Mouse (Mus musculus) 3T3-L1 (cell line): ENCODE measurements around the gene Capn12.

Experiments used
- DNase-seq: peaks from one replicate; pipeline ENCODE4 v3.0.0-alpha.2; 2015; ENCODE audit warnings: low read depth, low spot score

Capn12 gene

DNA sequence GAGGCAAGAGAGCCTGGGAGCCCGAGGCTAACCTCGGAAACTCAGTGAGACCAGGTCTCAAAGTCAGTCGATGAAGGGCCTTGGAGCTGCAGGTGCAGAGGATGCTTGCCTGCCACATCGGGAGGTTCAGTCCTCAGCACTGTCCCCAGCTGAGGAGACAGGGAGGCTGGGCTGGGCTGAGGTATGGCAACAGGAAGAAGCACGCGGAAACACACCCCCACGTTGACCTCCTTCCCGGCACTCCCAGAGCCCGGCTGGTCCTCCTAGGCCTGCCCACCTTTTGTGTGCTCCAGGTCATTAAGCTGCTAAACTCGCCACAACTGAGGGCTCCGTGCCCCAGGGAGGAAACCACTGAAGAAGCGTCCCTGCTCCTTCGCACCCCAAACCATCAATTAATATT, at the start of gene Capn12:
Gene Capn12, plus strand, starts transcription at position 224 of the 400 bp plus-strand sequence.
- DNase-seq: no peak

DNA sequence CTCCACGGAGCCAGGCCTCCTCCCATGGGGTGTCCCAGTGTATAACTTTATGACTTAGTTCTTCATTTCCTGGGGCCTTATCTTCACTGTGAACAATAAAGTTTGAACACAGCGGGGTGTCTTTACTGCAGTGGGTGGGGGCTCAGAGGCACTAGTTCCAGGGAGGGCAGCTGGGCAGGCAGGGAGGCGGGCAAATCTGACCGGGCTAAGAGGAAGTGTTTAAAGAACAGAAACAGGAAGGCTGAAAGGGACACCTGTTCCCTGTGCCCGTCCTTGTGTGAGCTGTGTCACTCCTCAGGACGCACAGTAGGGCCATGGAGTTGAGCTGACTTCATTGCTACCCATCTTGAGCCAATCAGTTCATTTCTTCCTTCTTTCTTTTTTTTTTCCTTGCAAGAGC, 49.1 kb upstream of the Capn12 start:
- DNase-seq: no peak

DNA sequence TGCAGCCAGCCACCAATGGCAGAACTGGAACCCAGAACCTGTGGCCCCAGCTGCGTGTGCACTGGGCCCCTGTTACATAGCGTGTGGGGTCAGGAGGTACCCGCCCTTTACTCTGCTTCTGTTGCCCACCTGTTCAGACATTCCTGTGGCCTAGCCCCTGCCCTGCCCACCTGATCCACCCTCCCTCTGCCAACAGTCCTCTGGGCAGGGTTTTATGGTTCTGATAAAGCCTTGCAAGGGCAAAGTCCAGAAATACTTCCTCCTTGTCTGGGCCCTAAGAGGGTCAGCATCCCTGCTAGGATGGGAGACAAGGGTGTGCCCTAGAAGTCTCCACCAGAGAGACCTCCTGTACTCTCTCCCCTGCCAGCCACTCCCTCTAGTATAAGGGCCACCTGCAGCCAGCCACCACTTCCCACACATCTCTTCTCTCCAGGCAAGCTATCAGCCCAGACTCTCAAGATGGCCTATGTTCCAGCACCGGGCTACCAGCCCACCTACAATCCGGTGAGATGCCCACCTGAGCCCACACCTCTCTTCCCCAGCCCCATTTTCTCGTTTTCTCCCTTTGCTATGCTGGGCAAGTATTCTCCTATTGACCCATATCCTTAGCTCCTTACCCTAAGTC, 47.4 kb upstream of the Capn12 start, which contains the start of gene Lgals4:
Gene Lgals4, plus strand, starts transcription at position 132 of the 625 bp plus-strand sequence.
- DNase-seq: no peak

DNA sequence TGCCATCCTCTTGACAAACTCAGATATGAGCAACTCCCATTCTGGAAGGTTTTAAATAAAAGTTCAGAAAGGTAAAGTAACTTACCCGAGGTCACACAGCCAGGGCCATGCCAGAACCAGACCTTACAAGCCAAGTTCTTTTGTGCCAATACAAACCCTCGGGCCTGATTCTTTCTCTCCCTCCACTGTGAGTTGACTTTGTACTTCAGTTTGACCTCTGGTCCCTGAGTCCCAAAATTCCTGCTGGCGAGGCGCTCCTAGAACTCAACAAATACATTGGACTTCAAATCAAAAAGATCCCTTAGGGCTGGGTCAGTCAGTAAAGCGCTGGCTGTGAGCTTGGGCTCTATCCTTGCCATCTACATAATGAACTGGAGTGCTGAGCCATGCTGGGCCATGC, 44.3 kb upstream of the Capn12 start:
- DNase-seq: no peak

DNA sequence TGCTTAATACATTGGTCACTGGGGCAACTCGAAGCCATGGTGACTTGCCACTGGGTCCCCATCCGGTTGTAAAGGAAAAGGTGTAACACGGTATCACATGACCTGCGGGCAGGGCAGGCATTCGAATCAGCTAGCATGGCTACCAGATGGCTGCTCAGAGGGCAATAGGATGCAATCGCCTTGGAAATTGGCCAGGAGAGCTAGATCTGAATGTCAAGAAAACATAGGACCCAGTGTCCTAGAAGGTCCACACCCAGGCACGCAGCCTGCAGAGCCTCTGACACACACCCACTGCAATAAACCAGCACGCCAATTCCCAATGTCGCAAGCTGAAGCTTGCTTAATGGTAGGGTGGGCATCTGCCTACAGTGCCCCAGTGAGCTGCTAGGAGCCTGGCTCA, 42.9 kb upstream of the Capn12 start:
- DNase-seq: no peak

DNA sequence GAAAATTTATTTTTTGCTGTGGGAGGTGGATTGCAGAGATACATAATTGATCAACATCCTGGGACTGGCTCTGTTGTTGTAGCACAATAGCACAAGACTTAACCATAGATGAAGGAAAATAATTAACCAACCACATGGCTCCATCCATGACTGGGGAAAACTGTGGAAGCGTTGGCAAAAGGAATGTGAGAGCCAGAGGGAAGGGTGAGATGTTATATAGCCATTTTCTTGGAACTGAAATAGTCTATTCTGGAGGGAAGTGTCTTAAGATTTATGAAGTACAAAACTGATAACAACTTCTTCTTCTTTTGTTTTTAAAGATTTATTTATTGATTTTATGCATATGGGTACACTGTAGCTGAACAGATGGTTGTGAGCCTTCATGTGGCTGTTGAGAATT, 33.9 kb upstream of the Capn12 start:
- DNase-seq: no peak

DNA sequence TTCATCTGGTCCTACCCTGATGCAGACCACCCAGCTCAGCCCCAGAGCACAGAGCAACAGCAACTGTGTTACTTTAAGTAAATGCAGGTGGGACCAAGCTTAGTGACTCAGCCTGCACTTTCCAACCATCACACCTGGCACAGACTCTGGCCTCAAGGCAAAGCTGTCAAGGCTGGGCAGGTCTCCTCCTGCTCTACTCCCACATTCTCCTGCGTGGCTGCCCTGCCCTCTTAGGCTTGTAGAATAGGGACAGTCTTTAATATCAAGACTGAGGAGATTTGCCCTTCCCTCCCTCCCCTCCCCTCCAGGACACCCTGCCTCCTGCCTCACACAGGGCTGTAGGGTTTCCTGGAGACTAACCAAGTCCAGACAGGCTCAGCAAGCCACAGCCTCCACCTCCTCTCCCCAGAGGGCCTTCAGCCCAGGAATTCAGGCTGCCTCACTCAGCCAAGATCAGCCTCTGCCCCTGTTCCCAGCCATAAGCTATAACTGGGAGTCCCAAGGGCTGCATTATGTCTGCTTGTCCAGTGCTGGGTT, 31.5 kb upstream of the Capn12 start:
- DNase-seq: peak; percentile 70

DNA sequence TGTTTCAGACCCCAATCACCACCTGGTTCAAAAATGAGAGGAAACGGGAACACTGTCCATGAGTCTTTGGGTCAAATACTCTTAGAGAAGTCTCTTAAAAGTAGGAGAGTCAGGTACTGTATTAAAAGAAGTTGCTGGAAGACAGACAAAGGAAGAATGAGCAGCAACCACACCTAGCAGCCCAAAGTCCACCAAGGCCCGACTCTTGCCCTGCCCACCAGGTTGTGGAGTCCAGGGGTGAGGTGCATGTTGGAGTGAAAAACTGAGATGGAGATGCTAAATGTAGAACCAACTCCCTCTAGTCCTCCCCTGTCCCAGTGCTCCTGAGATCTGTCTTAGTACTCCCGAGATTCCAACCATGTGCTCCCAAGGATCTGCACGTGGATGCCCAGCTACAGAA, 30.6 kb upstream of the Capn12 start:
- DNase-seq: no peak

DNA sequence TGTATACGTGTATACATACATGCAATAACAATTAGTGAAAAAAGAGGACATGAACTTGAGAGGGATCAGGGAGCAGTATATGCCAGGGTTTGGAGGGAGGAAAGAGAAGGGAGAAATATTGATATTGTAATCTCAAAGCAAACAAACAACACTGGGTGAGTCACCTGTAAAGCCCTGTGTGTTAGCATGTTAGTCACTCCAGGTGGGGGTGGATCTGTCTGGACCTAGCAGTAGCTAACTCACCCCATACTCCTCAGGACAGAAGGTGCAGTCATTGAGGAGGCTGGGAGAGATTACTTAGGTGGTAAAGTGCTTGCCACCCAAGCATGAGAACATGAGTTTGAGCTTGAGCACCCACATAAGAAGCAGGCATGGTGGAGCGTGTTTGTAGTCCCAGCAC, 21.3 kb upstream of the Capn12 start:
- no peak for DNase-seq

DNA sequence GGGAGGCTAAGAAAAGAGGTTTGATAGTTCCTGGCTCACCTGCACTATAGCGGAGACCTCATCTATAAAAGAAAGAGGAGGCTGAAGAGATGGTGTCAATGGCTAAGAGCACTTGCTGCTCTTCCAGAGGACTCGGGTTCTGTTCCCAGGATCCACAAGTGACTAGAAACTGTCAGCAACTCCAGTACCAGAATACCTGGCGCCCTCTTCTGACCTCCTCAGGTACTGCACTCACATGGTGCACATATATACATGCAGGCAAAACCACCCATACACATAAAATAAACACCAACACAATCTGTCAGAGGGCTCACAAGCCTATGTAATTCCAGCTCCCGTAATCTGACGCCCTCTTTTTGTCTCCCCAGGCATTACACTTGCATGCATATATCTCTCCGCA, 20.3 kb upstream of the Capn12 start:
- DNase-seq: no peak

DNA sequence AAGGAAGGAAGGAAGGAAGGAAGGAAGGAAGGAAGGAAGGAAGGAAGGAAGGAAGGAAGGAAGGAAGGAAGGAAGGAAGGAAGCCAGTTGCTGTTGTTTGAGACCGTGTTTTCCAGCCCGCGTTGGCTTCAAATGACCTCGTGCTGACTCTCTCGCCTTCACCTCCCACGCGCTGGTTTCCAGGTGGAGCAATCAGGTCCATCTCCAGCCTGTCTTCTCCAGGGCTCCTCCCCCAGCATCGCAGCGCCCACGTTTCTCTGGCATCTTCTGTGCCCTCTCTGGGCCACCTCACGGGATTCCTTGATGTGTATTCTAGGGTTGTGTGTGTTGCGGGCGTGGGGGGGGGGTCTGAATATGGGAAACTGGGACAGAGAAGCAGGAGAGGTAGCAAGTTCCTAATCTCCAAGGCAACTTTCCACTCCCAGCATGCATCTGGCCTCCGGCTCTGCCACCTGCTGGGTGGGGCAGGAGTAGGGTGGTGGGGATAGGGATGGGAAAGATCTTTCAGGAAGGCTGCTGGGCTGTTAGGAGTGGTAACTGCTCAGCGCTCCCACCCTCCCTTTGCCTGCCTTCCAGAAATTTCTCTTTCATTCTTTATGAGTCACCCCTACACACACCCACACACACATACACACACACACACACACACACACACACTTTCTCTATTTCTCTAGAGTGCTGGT, 18.3 kb upstream of the Capn12 start:
- DNase-seq: no peak

DNA sequence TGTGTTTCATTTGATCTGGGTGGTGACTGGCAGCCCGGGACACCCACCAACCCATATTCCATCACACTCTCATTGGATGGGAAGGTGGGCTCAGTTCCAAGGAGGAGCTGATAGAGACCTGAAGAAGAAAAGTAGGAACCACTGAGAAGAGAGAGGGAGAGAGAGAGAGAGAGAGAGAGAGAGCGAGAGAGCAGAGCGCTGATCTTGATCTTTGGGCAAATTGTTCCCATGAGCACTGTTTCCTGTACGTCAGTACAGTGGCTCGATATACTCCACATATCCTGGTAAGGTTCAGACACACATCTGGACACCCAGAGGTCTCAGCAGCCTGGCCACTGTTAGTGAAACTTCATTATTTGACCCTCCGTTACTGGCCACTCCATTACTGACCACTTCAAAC, 17.7 kb upstream of the Capn12 start, which contains the start of gene Lgals7:
Gene Lgals7, plus strand, starts transcription at position 314 of the 400 bp plus-strand sequence.
- no peak for DNase-seq

DNA sequence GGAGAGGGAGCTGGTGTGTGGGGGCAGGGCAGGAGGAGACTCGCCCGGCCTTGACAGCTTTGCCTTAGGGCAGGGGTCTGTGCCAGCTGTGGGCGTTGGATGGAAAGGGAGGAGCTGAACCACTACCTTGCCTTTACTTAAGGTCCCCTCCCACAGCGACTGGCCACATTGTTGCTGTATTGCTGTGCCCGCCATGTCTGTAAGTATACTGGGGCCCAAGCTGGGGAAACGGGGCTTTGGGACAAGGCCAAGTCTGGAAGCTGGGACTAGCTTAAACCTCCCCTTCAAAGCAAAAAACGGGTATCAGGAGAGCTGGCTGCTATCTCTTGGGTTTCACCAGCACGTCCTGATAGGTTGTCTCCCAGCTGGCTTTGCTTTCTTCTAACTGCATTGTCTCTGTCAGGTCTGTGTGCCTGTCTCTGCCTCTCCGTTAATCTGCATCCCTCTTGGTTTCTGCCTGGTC, 16.9 kb upstream of the Capn12 start:
- no peak for DNase-seq

DNA sequence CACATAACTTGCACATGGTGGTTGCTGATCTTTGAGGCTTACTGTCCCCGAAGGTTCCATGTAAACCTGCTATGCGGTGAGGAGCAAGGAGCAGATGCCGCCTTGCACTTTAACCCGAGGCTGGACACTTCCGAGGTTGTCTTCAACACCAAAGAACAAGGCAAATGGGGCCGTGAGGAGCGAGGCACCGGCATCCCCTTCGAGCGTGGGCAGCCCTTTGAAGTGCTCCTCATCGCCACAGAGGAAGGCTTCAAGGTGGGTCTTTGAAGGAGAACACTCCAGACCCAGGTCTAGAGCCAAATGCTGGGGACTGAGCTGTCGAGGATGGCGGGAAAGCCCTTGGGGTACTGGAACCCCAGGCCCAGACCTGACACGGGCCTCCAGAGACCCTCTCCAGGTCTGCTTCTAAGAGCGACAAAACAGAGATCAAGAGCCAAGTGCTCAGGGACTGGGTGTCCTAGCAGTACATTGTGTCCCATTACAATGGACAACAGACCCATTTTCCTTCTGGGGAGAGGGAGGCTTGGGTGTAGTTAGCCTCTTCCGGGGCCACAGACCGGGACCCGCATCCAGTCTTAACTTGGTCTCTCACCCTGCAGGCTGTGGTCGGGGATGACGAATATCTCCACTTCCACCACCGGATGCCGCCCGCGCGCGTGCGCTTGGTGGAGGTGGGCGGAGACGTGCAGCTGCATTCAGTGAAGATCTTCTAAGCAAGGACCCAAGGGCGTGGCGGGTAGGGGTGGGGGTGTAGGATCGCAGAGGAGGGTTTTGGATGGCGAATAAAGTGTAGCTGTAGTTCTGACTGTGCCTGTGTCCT, 15.5 kb upstream of the Capn12 start:
- DNase-seq: peak; percentile 68

DNA sequence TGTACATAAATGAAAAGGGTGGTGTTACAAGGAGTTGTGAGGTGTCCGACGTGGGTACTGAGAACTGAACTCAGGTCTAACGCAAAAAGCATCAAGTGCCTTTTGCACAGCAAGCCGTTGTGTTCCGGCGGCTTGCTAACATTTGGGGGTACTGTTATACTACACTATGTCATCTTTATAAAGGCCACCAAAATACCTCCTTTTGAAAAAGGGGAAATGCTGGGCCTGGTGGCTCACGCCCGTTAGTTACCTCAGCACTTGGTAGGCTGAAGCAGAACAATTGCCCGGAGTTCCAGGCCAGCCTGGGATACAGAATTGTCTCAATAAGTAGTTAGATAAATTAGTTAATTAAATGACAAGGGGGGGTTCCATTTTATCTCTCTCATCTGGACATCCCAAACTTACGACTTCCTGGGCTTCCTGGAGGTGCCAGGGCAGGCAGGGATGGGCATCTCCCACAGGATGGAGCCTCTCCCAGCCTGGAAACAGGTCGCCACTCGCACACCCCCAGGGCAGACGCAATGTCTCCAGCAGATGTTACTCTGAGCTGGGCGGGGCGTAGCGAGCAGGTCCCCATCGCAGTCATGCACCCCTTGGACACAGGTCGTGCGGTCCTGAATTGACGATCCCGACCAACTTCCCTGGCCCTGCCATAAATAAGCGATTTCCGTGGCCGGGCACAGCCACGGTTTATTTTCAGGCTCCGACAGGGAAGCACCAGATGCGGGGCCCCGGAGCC, 14.3 kb upstream of the Capn12 start:
- DNase-seq: no peak

DNA sequence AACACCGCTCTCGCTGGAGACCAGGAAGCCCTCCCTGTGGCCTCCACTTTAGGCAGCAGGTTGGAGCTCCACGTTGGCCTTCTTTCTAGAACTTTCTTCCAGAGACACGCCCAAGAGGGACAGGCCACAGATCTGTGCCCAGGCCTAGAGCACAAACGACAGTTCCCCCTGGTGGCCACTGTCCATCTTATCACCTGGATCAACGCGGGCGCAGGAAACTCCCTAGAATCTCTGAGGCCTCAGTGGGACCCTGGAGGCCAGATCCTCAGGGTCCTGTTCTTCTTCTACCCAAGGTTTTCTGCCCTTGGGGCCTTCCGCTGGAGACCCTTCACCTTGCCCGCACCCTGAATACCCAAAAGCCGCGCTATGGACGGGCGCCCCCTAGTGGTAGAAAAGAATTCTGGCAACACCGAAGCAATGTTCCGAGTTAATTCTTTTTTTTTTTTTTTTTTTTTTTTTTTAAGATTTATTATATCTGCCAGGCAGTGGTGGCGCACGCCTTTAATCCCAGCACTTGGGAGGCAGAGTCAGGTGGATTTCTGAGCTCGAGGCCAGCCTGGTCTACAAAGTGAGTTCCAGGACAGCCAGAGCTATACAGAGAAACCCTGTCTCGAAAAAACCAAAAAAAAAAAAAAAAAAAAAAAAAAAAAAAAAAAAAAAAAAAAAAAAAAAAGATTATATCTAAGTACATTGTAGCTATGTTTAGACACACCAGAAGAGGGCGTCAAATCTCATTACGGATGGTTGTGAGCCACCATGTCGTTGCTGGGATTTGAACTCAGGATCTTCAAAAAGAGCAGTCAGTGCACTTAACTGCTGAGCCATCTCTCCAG, 13.5 kb upstream of the Capn12 start:
- DNase-seq: peak; percentile 73

DNA sequence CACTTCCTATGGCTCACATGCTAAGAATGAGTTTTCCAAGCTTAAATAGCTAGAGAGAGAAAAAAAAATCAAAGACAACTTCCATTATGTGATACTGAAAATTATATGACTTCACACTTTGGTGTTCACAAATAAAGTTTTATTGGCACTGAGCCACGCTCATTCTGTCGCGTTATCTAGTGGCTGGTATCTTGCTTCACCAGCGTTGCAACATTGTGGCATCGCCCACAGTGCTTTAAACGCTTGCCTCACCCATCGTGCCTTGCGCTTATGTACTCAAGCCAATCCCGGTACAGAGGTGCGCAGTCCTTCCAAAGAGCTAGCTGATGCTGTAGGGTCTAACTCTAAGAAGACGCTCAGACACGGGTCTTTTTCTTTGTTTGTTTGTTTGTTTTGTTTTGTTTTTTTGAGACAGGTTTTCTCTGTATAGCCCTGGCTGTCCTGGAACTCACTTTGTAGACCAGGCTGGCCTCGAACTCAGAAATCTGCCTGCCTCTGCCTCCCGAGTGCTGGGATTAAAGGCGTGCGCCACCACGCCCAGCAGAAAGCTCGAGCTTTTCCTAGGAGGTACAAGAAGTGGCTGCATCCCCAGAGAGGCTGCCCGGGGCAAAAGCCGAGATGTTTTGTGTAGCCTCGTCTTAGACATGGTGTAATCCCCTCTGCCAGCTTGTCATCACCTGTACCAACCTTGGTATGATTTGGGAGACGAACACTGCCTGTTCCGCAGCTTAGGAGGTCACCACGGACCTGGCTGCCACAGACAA, 10.1 kb upstream of the Capn12 start:
- DNase-seq: no peak

DNA sequence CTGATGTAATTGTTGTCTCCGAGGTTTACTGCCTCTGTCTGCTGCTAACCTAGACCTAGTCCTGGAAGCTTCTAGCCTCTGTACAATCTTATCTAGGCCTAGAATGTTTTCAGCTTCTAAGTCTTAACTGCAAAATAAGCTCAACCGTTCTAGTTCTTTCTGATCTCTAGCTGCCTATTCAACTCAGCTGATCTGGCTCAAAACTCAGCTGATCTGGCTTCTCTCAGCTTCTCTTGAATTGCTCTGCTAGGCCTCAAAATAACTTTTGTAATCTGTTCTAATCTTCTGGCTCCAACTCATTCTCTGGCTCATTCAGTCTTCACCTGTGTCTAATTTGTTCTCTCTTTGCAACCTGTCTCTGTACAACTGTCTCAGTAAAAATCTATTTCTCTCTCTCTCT, 6.7 kb upstream of the Capn12 start:
- DNase-seq: no peak

DNA sequence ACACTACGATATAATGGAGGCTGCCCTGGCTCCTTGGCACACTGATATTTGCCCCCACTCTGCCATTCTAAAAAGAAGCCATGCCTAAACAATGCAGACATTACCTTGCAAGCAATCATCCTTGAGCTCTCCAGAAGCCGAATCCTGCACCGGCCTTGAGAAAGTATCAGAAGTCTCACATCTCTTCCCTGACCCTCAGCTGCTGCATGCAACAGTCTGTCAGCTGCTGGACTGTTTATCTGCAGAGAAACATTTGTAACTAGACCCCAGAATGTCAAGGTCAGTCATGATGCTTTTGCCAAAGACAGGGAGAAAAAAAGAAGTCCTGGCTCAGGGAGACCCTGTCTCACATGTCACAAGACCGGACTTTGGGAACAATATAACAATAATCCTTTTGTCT, 5.1 kb upstream of the Capn12 start:
- DNase-seq: no peak

DNA sequence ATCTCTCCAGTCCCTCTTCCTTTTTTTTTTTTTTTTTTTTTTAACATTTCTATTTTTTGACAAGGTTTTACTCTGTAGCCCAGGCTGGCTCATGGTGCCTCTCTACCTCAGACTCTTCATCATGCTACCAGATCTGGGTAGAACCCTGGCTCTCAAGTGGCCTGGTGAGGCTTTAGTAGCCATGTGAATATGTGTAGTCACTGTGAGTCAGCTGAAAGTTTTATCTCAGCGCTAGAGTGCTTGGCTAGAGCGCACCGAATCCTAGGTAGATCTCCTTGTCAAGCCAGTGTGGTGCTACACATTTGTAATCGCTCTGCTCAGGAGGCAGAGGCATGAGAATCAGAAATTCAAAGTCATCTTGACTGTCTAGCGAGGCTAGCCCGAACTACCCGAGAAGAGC, 4.1 kb upstream of the Capn12 start:
- DNase-seq: no peak
